38 mouse cellular contexts compared by ENCODE assay signal in the genomic region with DNA sequence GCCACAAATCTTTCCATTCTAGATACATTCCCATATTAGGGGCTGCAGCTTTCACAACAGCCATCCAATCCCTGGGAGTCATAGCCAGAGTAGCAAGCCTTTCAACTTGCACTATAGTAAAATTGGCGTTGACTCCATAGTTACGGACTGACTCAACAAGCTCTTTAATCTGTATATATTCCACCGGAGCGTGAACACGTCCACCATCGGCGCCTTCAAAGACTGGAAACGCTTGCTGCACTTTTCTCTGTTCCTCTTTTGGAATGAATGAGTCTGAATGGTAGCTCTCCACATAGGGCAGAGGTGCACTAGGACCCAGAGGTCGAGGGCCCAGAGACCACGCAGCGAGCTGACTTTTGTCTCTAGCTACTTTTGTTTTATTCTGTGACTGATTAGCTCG. TPM values are rescaled to one million over a fixed set of nuclear protein-coding genes. Genes with fewer than 3 reads are reported as not detected.
"Had no signal": no experiment of that assay in that cellular context is flagged by ENCODE, and none has a peak within 500 bp of the region (broad histone marks: within the 10 kb centered on the region; RNA-seq: fewer than 3 reads in every experiment).

No protein-coding gene starts in this region.

- H3K9ac ChIP-seq: heart, embryonic 12.5 days; heart, embryonic 13.5 days; heart, embryonic 15.5 days; hindbrain, embryonic 12.5 days; hindbrain, embryonic 13.5 days; hindbrain, embryonic 14.5 days; hindbrain, embryonic 15.5 days; intestine, embryonic 15.5 days; kidney, embryonic 15.5 days had no signal

- H3K4me1 ChIP-seq: heart, embryonic 12.5 days; heart, embryonic 13.5 days; heart, embryonic 15.5 days; hindbrain, embryonic 10.5 days; hindbrain, embryonic 12.5 days; hindbrain, embryonic 13.5 days; hindbrain, embryonic 15.5 days; intestine, embryonic 15.5 days; kidney, embryonic 15.5 days had no signal

- H3K27ac ChIP-seq: heart, embryonic 13.5 days; heart, embryonic 15.5 days; hindbrain, embryonic 10.5 days; hindbrain, embryonic 12.5 days; hindbrain, embryonic 13.5 days; hindbrain, embryonic 14.5 days; hindbrain, embryonic 15.5 days; hindbrain, postnatal 0 days; intestine, embryonic 15.5 days; kidney, embryonic 15.5 days; kidney, postnatal 0 days; layer of hippocampus, adult 2 months; left cerebral cortex, adult 2 months had no signal

- H3K4me3 ChIP-seq: heart, embryonic 12.5 days; heart, embryonic 13.5 days; heart, embryonic 15.5 days; hindbrain, embryonic 10.5 days; hindbrain, embryonic 12.5 days; hindbrain, embryonic 13.5 days; hindbrain, embryonic 15.5 days; intestine, embryonic 15.5 days; kidney, embryonic 15.5 days; layer of hippocampus, adult 2 months; left cerebral cortex, adult 2 months had no signal

- H3K9me3 ChIP-seq: heart, embryonic 15.5 days had no signal

- DNase-seq: heart, postnatal 10 days; heart, postnatal 14 days; heart, postnatal 36 days; heart, postnatal 4 days; kidney, adult 11 months; kidney, adult 18-20 months; kidney, adult 2 months; kidney, adult 8-10 months; kidney, adult 9 months; kidney, postnatal 10 days; kidney, postnatal 14 days; kidney, postnatal 25 days; kidney, postnatal 36 days; kidney, postnatal 4 days; layer of hippocampus, adult 9-11 months; layer of hippocampus, postnatal 36 days had no signal

- ATAC-seq: hindbrain, embryonic 16.5 days; hindbrain, postnatal 0 days; inflammation-experienced regulatory T-cells, adult 6 months; intestine, embryonic 15.5 days; intestine, embryonic 16.5 days; intestine, postnatal 0 days had no signal

- H3K27me3 ChIP-seq: heart, embryonic 12.5 days; heart, embryonic 13.5 days; heart, embryonic 15.5 days; hindbrain, embryonic 12.5 days; hindbrain, embryonic 13.5 days; hindbrain, embryonic 15.5 days; intestine, embryonic 15.5 days; kidney, embryonic 15.5 days had no signal

- H3K4me2 ChIP-seq: heart, embryonic 11.5 days; heart, embryonic 12.5 days; heart, embryonic 13.5 days; heart, embryonic 15.5 days; hindbrain, embryonic 12.5 days; hindbrain, embryonic 13.5 days; hindbrain, embryonic 14.5 days; hindbrain, embryonic 15.5 days; intestine, embryonic 15.5 days; kidney, embryonic 15.5 days had no signal

- H3K36me3 ChIP-seq: heart, embryonic 13.5 days; heart, embryonic 15.5 days; hindbrain, embryonic 10.5 days; hindbrain, embryonic 12.5 days; hindbrain, embryonic 13.5 days; hindbrain, embryonic 15.5 days; intestine, embryonic 15.5 days; kidney, embryonic 15.5 days had no signal

RNA-seq across cellular contexts. Expression of a gene that starts 46.3 kb away (rescaled TPM):
- total RNA-seq: heart, postnatal 14 days; heart, postnatal 25 days; heart, postnatal 36 days; heart, postnatal 4 days; hematopoietic stem cell, adult 5-6 weeks had no signal
- polyA plus RNA-seq: heart, embryonic 11.5 days; heart, embryonic 12.5 days; heart, embryonic 13.5 days; heart, postnatal 0 days had no signal
